In genomic region chr4:132386846-132387245, GRCm38 (mm10) we compare ENCODE assay signal across 22 mouse cellular contexts. TPM values are rescaled to one million over a fixed set of nuclear protein-coding genes. Genes with fewer than 3 reads are reported as not detected.
DNase-seq lines count a peak whose midpoint lies in the region; ATAC-seq lines count a peak whose summit lies in the region.
"Had no signal": no experiment of that assay in that cellular context is flagged by ENCODE, and none has a peak within 500 bp of the region (broad histone marks: within the 10 kb centered on the region; RNA-seq: fewer than 3 reads in every experiment).

No protein-coding gene starts in this region.

- no peaks in the 10 kb centered on the region for H3K27me3 ChIP-seq in heart, embryonic 12.5 days (replicated peaks)
- no peaks in the 10 kb centered on the region for H3K27me3 ChIP-seq in heart, embryonic 15.5 days
- H3K27me3 ChIP-seq in forebrain, embryonic 15.5 days: no peaks in the 10 kb centered on the region
- H3K27me3 ChIP-seq: CH12.LX; embryonic facial prominence, embryonic 15.5 days; hindbrain, embryonic 15.5 days; midbrain, embryonic 12.5 days; stomach, embryonic 15.5 days had no signal

- 82% methylated on average over 7 of the region's 7 CpGs for WGBS in heart, embryonic 12.5 days
- 70% methylated on average over 7 of the region's 7 CpGs for WGBS in heart, embryonic 15.5 days
- 91% methylated on average over 7 of the region's 7 CpGs for WGBS in forebrain, embryonic 15.5 days

- peaks cover 45% of the 10 kb centered on the region for H3K36me3 ChIP-seq in heart, embryonic 12.5 days
- H3K36me3 ChIP-seq in heart, embryonic 15.5 days: peaks cover 10% of the 10 kb centered on the region; the same call in 1 of the 2 replicates
- H3K36me3 ChIP-seq in forebrain, embryonic 15.5 days: 0 out of 2 replicates have a peak, but pooled peaks cover 6% of the 10 kb centered on the region
- H3K36me3 ChIP-seq: hindbrain, embryonic 15.5 days; stomach, embryonic 15.5 days had no signal

- H3K4me2 ChIP-seq in heart, embryonic 12.5 days: no peak overlapping the region
- no peak overlapping the region for H3K4me2 ChIP-seq in heart, embryonic 15.5 days
- no peak overlapping the region for H3K4me2 ChIP-seq in forebrain, embryonic 15.5 days (replicated peaks)
- H3K4me2 ChIP-seq: embryonic facial prominence, embryonic 15.5 days; hindbrain, embryonic 15.5 days; midbrain, embryonic 12.5 days; stomach, embryonic 15.5 days had no signal

- peak; percentile 45 to 50 for DNase-seq in heart, adult 18-20 months
- DNase-seq in kidney, postnatal 10 days: peak; percentile 53
- DNase-seq in kidney, adult 11 months: no peak
- peak; percentile 57 for DNase-seq in kidney, postnatal 14 days
- DNase-seq: adrenal gland, postnatal 25 days; cerebellum, adult 11-12 months; cerebellum, postnatal 25 days; layer of hippocampus, adult 9-11 months; lung, adult 2 months; retina, postnatal 1 day; thymus, adult 2 months had no signal

- no peak overlapping the region for H3K27ac ChIP-seq in heart, embryonic 12.5 days (ENCODE audit: poor library complexity, severe bottlenecking)
- 0 out of 2 replicates have a peak overlapping the region, but pooled peaks have one; percentile 37 for H3K27ac ChIP-seq in heart, embryonic 15.5 days
- H3K27ac ChIP-seq in forebrain, embryonic 15.5 days (replicated peaks): no peak overlapping the region
- H3K27ac ChIP-seq: embryonic facial prominence, embryonic 15.5 days; hindbrain, embryonic 15.5 days; left cerebral cortex, adult 2 months; limb, embryonic 10.5 days; midbrain, embryonic 12.5 days; stomach, embryonic 15.5 days had no signal

- no peaks in the 10 kb centered on the region for H3K9me3 ChIP-seq in heart, embryonic 12.5 days (replicated peaks)
- no peaks in the 10 kb centered on the region for H3K9me3 ChIP-seq in heart, embryonic 15.5 days (replicated peaks)
- no peaks in the 10 kb centered on the region for H3K9me3 ChIP-seq in forebrain, embryonic 15.5 days
- H3K9me3 ChIP-seq: embryonic facial prominence, embryonic 15.5 days; hindbrain, embryonic 15.5 days; limb, embryonic 10.5 days; midbrain, embryonic 12.5 days; stomach, embryonic 15.5 days had no signal

- no peak for ATAC-seq in heart, embryonic 12.5 days (ENCODE audit: insufficient number of reproducible peaks, low FRiP score)
- no peak for ATAC-seq in heart, embryonic 15.5 days (replicated peaks; ENCODE audit: insufficient number of reproducible peaks, insufficient read depth, low FRiP score, low read depth)
- ATAC-seq in forebrain, embryonic 15.5 days (replicated peaks): no peak
- ATAC-seq: intestine, embryonic 16.5 days had no signal

- no peak overlapping the region for H3K4me3 ChIP-seq in heart, embryonic 12.5 days
- no peak overlapping the region for H3K4me3 ChIP-seq in heart, embryonic 15.5 days
- H3K4me3 ChIP-seq in forebrain, embryonic 15.5 days: no peak overlapping the region
- H3K4me3 ChIP-seq: embryonic facial prominence, embryonic 15.5 days; hindbrain, embryonic 15.5 days; left cerebral cortex, adult 2 months; limb, embryonic 10.5 days; midbrain, embryonic 12.5 days; stomach, embryonic 15.5 days had no signal

- no peak overlapping the region for H3K9ac ChIP-seq in heart, embryonic 12.5 days
- H3K9ac ChIP-seq in heart, embryonic 15.5 days: no peak overlapping the region
- no peak overlapping the region for H3K9ac ChIP-seq in forebrain, embryonic 15.5 days (replicated peaks)
- H3K9ac ChIP-seq: embryonic facial prominence, embryonic 15.5 days; hindbrain, embryonic 15.5 days; midbrain, embryonic 12.5 days; stomach, embryonic 15.5 days had no signal

- peaks cover 21% of the 10 kb centered on the region for H3K4me1 ChIP-seq in heart, embryonic 12.5 days (replicated peaks)
- peaks cover 14% of the 10 kb centered on the region for H3K4me1 ChIP-seq in heart, embryonic 15.5 days (replicated peaks)
- no peaks in the 10 kb centered on the region for H3K4me1 ChIP-seq in forebrain, embryonic 15.5 days
- H3K4me1 ChIP-seq: embryonic facial prominence, embryonic 15.5 days; hindbrain, embryonic 15.5 days; limb, embryonic 10.5 days; midbrain, embryonic 12.5 days; stomach, embryonic 15.5 days had no signal

RNA-seq across cellular contexts. Expression of gene Rcc1, which starts 33.4 kb away (rescaled TPM):
- total RNA-seq in heart, adult 18-20 months (2021): 1 to 10 TPM; 6.4 to 7.5 TPM
- polyA plus RNA-seq in heart, embryonic 12.5 days (2016; fragmentation: Nextera tagmentation; extraction: Ambion mirVana): 39.2 and 47.1 TPM in 2 replicates
- polyA plus RNA-seq in heart, embryonic 15.5 days (2015; fragmentation: Nextera tagmentation; extraction: Ambion mirVana): 29.2 and 44.7 TPM in 2 replicates
- polyA plus RNA-seq in forebrain, embryonic 15.5 days (2015; fragmentation: Nextera tagmentation; extraction: Ambion mirVana): 53.3 and 55.1 TPM in 2 replicates

RNA-seq across cellular contexts. Expression of gene Phactr4, which starts 35.4 kb away (rescaled TPM):
- 10 to 100 TPM; 17.6 to 20.1 TPM for total RNA-seq in heart, adult 18-20 months (2021)
- polyA plus RNA-seq in heart, embryonic 12.5 days (2016; fragmentation: Nextera tagmentation; extraction: Ambion mirVana): 19.5 and 22.9 TPM in 2 replicates
- polyA plus RNA-seq in heart, embryonic 15.5 days (2015; fragmentation: Nextera tagmentation; extraction: Ambion mirVana): 14.8 and 17.1 TPM in 2 replicates
- polyA plus RNA-seq in forebrain, embryonic 15.5 days (2015; fragmentation: Nextera tagmentation; extraction: Ambion mirVana): 11.5 and 12.6 TPM in 2 replicates

RNA-seq across cellular contexts. Expression of gene Trnau1ap, which starts 57.5 kb away (rescaled TPM):
- 10 to 100 TPM; 20.3 to 22.3 TPM for total RNA-seq in heart, adult 18-20 months (2021)
- polyA plus RNA-seq in heart, embryonic 12.5 days (2016; fragmentation: Nextera tagmentation; extraction: Ambion mirVana): 64.8 and 68.5 TPM in 2 replicates
- polyA plus RNA-seq in heart, embryonic 15.5 days (2015; fragmentation: Nextera tagmentation; extraction: Ambion mirVana): 63.4 and 71.3 TPM in 2 replicates
- 86.3 and 92.3 TPM in 2 replicates for polyA plus RNA-seq in forebrain, embryonic 15.5 days (2015; fragmentation: Nextera tagmentation; extraction: Ambion mirVana)
